Mouse (Mus musculus) heart, embryonic 14.5 days (tissue): ENCODE data around the gene Grip1. TPM values are rescaled to one million over a fixed set of nuclear protein-coding genes. Genes with fewer than 3 reads are reported as not detected.
A peak's percentile ranks its signal among the peaks of the same experiment; 100 is the strongest.

ENCODE experiments used
- ATAC-seq: fragments of 200-750 bp; cut with Nextera tagmentation; 2 replicates; pipeline ENCODE4 v1.8.0; 2017; ENCODE audit warnings: low read depth, moderate TSS enrichment; ENCODE audit not compliant: insufficient number of reproducible peaks, insufficient read depth, low FRiP score
- H3K27ac ChIP-seq, 2 experiments: fragments of 200-500 bp in 1 of 2; fragments of 300-500 bp in 1 of 2; sonication (generic) in 1 of 2; replicated peaks in 1 of 2; 2 replicates each; pipeline ENCODE4 v1.5.1; 2012 to 2014; ENCODE audit warnings: low read depth in 2 of 2, low read length in 2 of 2, control low read depth in 1 of 2, mild to moderate bottlenecking in 1 of 2, mixed read lengths in 1 of 2; ENCODE audit not compliant: control insufficient read depth in 1 of 2, insufficient read depth in 1 of 2
- H3K27me3 ChIP-seq: fragments of 300-500 bp; sonication (generic); 2 replicates; pipeline ENCODE4 v1.6.1; 2014; ENCODE audit warnings: mild to moderate bottlenecking, low read length, control low read depth; ENCODE audit not compliant: control insufficient read depth, insufficient read depth
- H3K36me3 ChIP-seq: fragments of 300-500 bp; sonication (generic); 2 replicates; pipeline ENCODE4 v1.6.1; 2014; ENCODE audit warnings: mild to moderate bottlenecking, control low read depth, low read length, mixed read lengths; ENCODE audit not compliant: control insufficient read depth, insufficient read depth
- H3K4me1 ChIP-seq, 2 experiments: fragments of 200-500 bp in 1 of 2; fragments of 300-500 bp in 1 of 2; sonication (generic) in 1 of 2; 2 replicates each; pipeline ENCODE4 v1.6.1; 2012 to 2014; ENCODE audit warnings: low read length in 2 of 2, control low read depth in 1 of 2, mixed read lengths in 1 of 2; ENCODE audit not compliant: control insufficient read depth in 2 of 2, insufficient read depth in 2 of 2
- H3K4me2 ChIP-seq: fragments of 300-500 bp; sonication (generic); 2 replicates; pipeline ENCODE4 v1.6.1; 2014; ENCODE audit warnings: mild to moderate bottlenecking, low read length
- H3K4me3 ChIP-seq, 2 experiments: fragments of 200-500 bp in 1 of 2; fragments of 300-500 bp in 1 of 2; sonication (generic) in 1 of 2; 2 replicates each; pipeline ENCODE4 v1.5.1; 2012 to 2014; ENCODE audit warnings: low read length in 2 of 2, mild to moderate bottlenecking in 2 of 2, control low read depth in 1 of 2, low read depth in 1 of 2, moderate library complexity in 1 of 2; ENCODE audit not compliant: control insufficient read depth in 1 of 2, insufficient read depth in 1 of 2
- H3K9ac ChIP-seq: fragments of 300-500 bp; sonication (generic); 2 replicates; pipeline ENCODE4 v1.6.1; 2014; ENCODE audit warnings: mild to moderate bottlenecking, low read length
- H3K9me3 ChIP-seq: fragments of 300-500 bp; sonication (generic); 2 replicates; pipeline ENCODE4 v1.6.1; 2016; ENCODE audit warnings: low read length, control low read depth; ENCODE audit not compliant: control insufficient read depth
- WGBS: fragments of 180-500 bp; shearing (Covaris S2); extraction: QIAGEN DNeasy Blood & Tissue Kit; methylation state at CpG from one replicate; pipeline ENCODE4 v1.1.7; 2014; 5-methylcytosine and 5-hydroxymethylcytosine counted together
- polyA plus RNA-seq: library from polyadenylated mRNA; unstranded; fragments of >200 nt; fragmentation: Nextera tagmentation; extraction: Ambion mirVana; gene quantifications from 2 replicates; pipeline ENCODE4 v1.2.1, GENCODE M21; 2014

Gene Grip1
- polyA plus RNA-seq, 1 experiment from 2014 or later = 2.9 TPM

GRCm38 (mm10) chr10:119630401-119630800, 176.8 kb downstream of the Grip1 start:
- H3K27me3 ChIP-seq = no peaks in the 10 kb centered on the region
- ATAC-seq = no peak
- 91% methylated on average over 5 of the region's 5 CpGs for WGBS

GRCm38 (mm10) chr10:119631966-119632365, 178.3 kb downstream of the Grip1 start:
- no peak overlapping the region for H3K9ac ChIP-seq
- no peaks in the 10 kb centered on the region for H3K36me3 ChIP-seq
- H3K9me3 ChIP-seq = no peaks in the 10 kb centered on the region
- no peak overlapping the region for H3K4me3 ChIP-seq
- 78% methylated on average over 9 of the region's 9 CpGs for WGBS
- H3K4me1 ChIP-seq = peaks cover 11 to 13% of the 10 kb centered on the region in 2 experiments; a peak in 3 of 4 replicates
- H3K27me3 ChIP-seq = no peaks in the 10 kb centered on the region
- H3K27ac ChIP-seq = no peak overlapping the region
- H3K4me2 ChIP-seq = no peak overlapping the region
- no peak for ATAC-seq

More at GRCm38 (mm10) chr10:119630401-119630800, 176.8 kb downstream of the Grip1 start:
- H3K4me1 ChIP-seq = peaks cover 11 to 13% of the 10 kb centered on the region in 2 experiments; a peak in 3 of 4 replicates
- no peak overlapping the region for H3K4me3 ChIP-seq
- no peak overlapping the region for H3K4me2 ChIP-seq
- no peak overlapping the region for H3K9ac ChIP-seq
- no peak overlapping the region for H3K27ac ChIP-seq
- no peaks in the 10 kb centered on the region for H3K9me3 ChIP-seq
- no peaks in the 10 kb centered on the region for H3K36me3 ChIP-seq

- WGBS = 19% methylated on average over 6 of the region's 6 CpGs
- H3K4me3 ChIP-seq = peak overlapping the region; percentile 35 to 45
- no peaks in the 10 kb centered on the region for H3K27me3 ChIP-seq
- H3K9me3 ChIP-seq = no peaks in the 10 kb centered on the region
- peaks cover 9% of the 10 kb centered on the region in 2 experiments; a peak in 3 of 4 replicates for H3K4me1 ChIP-seq
- no peaks in the 10 kb centered on the region for H3K36me3 ChIP-seq
- no peak overlapping the region for H3K9ac ChIP-seq
- H3K27ac ChIP-seq = no peak overlapping the region; a peak in 1 of 4 replicates
- peak overlapping the region; percentile 59 for H3K4me2 ChIP-seq
- ATAC-seq = 0 out of 2 replicates have a peak, but pooled peaks have one; percentile 43
Measured at GRCm38 (mm10) chr10:119634544-119634943, 180.9 kb downstream of the Grip1 start.

GRCm38 (mm10) chr10:119640534-119640933, 186.9 kb downstream of the Grip1 start:
- Histone ChIP-seq H3K9me3 (no peaks in the 10 kb centered on the region), H3K36me3 (no peaks in the 10 kb centered on the region), H3K4me3 (no peak overlapping the region), H3K4me1 (no peaks in the 10 kb centered on the region; a peak in 2 of 4 replicates), H3K27ac (no peak overlapping the region), H3K27me3 (no peaks in the 10 kb centered on the region), H3K9ac (no peak overlapping the region), H3K4me2 (no peak overlapping the region)
- no peak for ATAC-seq
- 62% methylated on average over 10 of the region's 10 CpGs for WGBS

GRCm38 (mm10) chr10:119641011-119641410, 187.4 kb downstream of the Grip1 start:
- no peaks in the 10 kb centered on the region for H3K27me3 ChIP-seq
- H3K4me1 ChIP-seq = no peaks in the 10 kb centered on the region; a peak in 2 of 4 replicates
- WGBS = 83% methylated on average over 12 of the region's 12 CpGs

GRCm38 (mm10) chr10:119644289-119644688, 190.7 kb downstream of the Grip1 start:
- H3K27ac ChIP-seq = no peak overlapping the region
- WGBS = 44% methylated on average over 5 of the region's 5 CpGs
- no peak overlapping the region for H3K4me2 ChIP-seq
- no peak overlapping the region for H3K9ac ChIP-seq
- ATAC-seq = no peak
- no peak overlapping the region for H3K4me3 ChIP-seq
- no peaks in the 10 kb centered on the region; a peak in 2 of 4 replicates for H3K4me1 ChIP-seq
- no peaks in the 10 kb centered on the region for H3K9me3 ChIP-seq
- H3K36me3 ChIP-seq = no peaks in the 10 kb centered on the region
- H3K27me3 ChIP-seq = no peaks in the 10 kb centered on the region

More at GRCm38 (mm10) chr10:119641011-119641410, 187.4 kb downstream of the Grip1 start:
- Histone ChIP-seq H3K9ac (no peak overlapping the region), H3K27ac (no peak overlapping the region), H3K9me3 (no peaks in the 10 kb centered on the region), H3K4me2 (no peak overlapping the region), H3K4me3 (no peak overlapping the region), H3K36me3 (no peaks in the 10 kb centered on the region)
- no peak for ATAC-seq

- no peak for ATAC-seq
- H3K9me3 ChIP-seq = no peaks in the 10 kb centered on the region
- no peak overlapping the region for H3K9ac ChIP-seq
- no peaks in the 10 kb centered on the region; a peak in 2 of 4 replicates for H3K4me1 ChIP-seq
- no peaks in the 10 kb centered on the region for H3K27me3 ChIP-seq
- H3K4me3 ChIP-seq = no peak overlapping the region
- no peaks in the 10 kb centered on the region for H3K36me3 ChIP-seq
- 60% methylated on average over 29 of the region's 29 CpGs for WGBS
- no peak overlapping the region for H3K4me2 ChIP-seq
- no peak overlapping the region for H3K27ac ChIP-seq
Measured at GRCm38 (mm10) chr10:119646500-119647439, 193.1 kb downstream of the Grip1 start.
